Mouse (Mus musculus): ENCODE results near the gene Ttyh3.

DNA sequence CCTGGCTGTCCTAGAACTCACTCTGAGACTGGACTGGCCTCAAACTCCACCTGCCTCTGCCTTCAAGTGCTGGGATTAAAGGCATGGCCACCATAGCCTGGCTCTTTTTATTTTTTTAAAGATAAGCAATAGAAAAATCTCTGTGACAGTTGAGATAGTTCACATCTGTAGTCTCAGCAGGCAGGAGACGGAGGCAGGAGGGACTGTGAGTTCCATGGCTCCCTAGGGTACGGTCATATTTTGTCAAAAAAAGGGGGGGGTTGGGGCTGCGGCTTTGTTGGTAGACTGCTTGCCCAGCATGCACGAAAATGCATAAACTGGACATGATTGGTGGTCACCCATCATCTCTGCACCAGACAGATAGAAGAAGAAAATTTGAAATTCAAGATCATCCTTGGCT, 77.6 kb downstream of the Ttyh3 start:
- TF ChIP-seq CTCF (IDR thresholded peaks at IDR 0.05; ENCODE audit: low read depth, low read length) (no peak), TAL1 (conservative IDR thresholded peaks at IDR 0.05; ENCODE audit: low read depth, low read length) (no peak), GATA2 (IDR thresholded peaks at IDR 0.05; ENCODE audit: borderline replicate concordance, low read depth, low read length) (no peak)
